Mouse (Mus musculus) heart, postnatal 0 days (tissue): ENCODE results near the gene Gins2. TPM values are rescaled to one million over a fixed set of nuclear protein-coding genes. Genes with fewer than 3 reads are reported as not detected.
A peak's percentile ranks its signal among the peaks of the same experiment; 100 is the strongest.

Source experiments
- ATAC-seq: fragments of 200-750 bp; cut with Nextera tagmentation; 2 replicates; pipeline ENCODE4 v1.8.0; 2017; ENCODE audit warnings: low read depth, moderate number of reproducible peaks, moderate library complexity; ENCODE audit not compliant: insufficient read depth
- DNase-seq: peaks from one replicate; pipeline ENCODE4 v3.0.0-alpha.2; 2016; ENCODE audit warnings: low spot score
- H3K27ac ChIP-seq: fragments of 300-500 bp; sonication (generic); 2 replicates; pipeline ENCODE4 v1.5.1; 2014; ENCODE audit warnings: low read depth, mild to moderate bottlenecking
- H3K27me3 ChIP-seq: fragments of 300-500 bp; sonication (generic); 2 replicates; pipeline ENCODE4 v1.6.1; 2014; ENCODE audit warnings: low read length, mixed read lengths; ENCODE audit not compliant: control insufficient read depth, insufficient read depth
- H3K36me3 ChIP-seq: fragments of 300-500 bp; sonication (generic); replicated peaks from 2 replicates; pipeline ENCODE4 v1.6.1; 2014; ENCODE audit warnings: low read length, mixed read lengths; ENCODE audit not compliant: control insufficient read depth, insufficient read depth
- H3K4me1 ChIP-seq: fragments of 300-500 bp; sonication (generic); 2 replicates; pipeline ENCODE4 v1.6.1; 2014; ENCODE audit warnings: antibody characterized with exemption; ENCODE audit not compliant: control insufficient read depth, insufficient read depth
- H3K4me2 ChIP-seq: fragments of 300-500 bp; sonication (generic); 2 replicates; pipeline ENCODE4 v1.6.1; 2014; ENCODE audit warnings: low read depth, mild to moderate bottlenecking, low read length, moderate library complexity
- H3K4me3 ChIP-seq: fragments of 300-500 bp; sonication (generic); 2 replicates; pipeline ENCODE4 v1.5.1; 2014; ENCODE audit warnings: low read depth, low read length
- H3K9ac ChIP-seq: fragments of 300-500 bp; sonication (generic); replicated peaks from 2 replicates; pipeline ENCODE4 v1.6.1; 2014; ENCODE audit warnings: low read depth, low read length, mixed read lengths
- H3K9me3 ChIP-seq: fragments of 300-500 bp; sonication (generic); replicated peaks from 2 replicates; pipeline ENCODE4 v1.6.1; 2016; ENCODE audit warnings: low read length; ENCODE audit not compliant: control insufficient read depth
- CTCF ChIP-seq: IDR thresholded peaks from 2 replicates; pipeline ENCODE4 v1.5.1; 2016; ENCODE audit warnings: antibody characterized with exemption, control low read depth, low read depth
- EP300 ChIP-seq: IDR thresholded peaks from 2 replicates; pipeline ENCODE4 v1.6.1; 2016; ENCODE audit warnings: antibody characterized with exemption, low read depth
- WGBS: fragments of 180-500 bp; shearing (Covaris S2); extraction: QIAGEN DNeasy Blood & Tissue Kit; methylation state at CpG from one replicate; pipeline ENCODE4 v1.1.7; 2014; 5-methylcytosine and 5-hydroxymethylcytosine counted together
- polyA plus RNA-seq: library from polyadenylated mRNA; unstranded; fragments of >200 nt; fragmentation: Nextera tagmentation; extraction: Ambion mirVana; gene quantifications from 2 replicates; pipeline ENCODE4 v1.2.1, GENCODE M21; 2015
- total RNA-seq: library from RNA; depleted of rRNA; stranded (reverse); fragments of >200 nt; gene quantifications from 2 replicates; pipeline ENCODE4 v1.2.3, GENCODE M21; 2014; ENCODE audit warnings: low replicate concordance

The Gins2 gene
- total and polyA plus RNA-seq, 2 experiments from 2014 or later = 19.3 to 52.1 TPM

GRCm38 (mm10) chr8:120559654-120560053, 29.4 kb downstream of the Gins2 start:
- 72% methylated on average over 11 of the region's 11 CpGs for WGBS
- peaks cover 58% of the 10 kb centered on the region for H3K4me1 ChIP-seq
- no peak for ATAC-seq
- no peak overlapping the region for H3K4me2 ChIP-seq
- no peak for TF ChIP-seq CTCF
- no peak for TF ChIP-seq EP300
- no peak for DNase-seq
- no peak overlapping the region; the same call in 1 of the 2 replicates for H3K9ac ChIP-seq
- peaks cover 6% of the 10 kb centered on the region; the same call in 1 of the 2 replicates for H3K36me3 ChIP-seq
- no peak overlapping the region for H3K4me3 ChIP-seq
- H3K27me3 ChIP-seq = no peaks in the 10 kb centered on the region
- no peak overlapping the region for H3K27ac ChIP-seq
- H3K9me3 ChIP-seq = no peaks in the 10 kb centered on the region

- H3K4me2 ChIP-seq = no peak overlapping the region
- no peak overlapping the region for H3K9ac ChIP-seq
- TF ChIP-seq EP300 (no peak), CTCF (no peak)
- no peaks in the 10 kb centered on the region for H3K27me3 ChIP-seq
- H3K27ac ChIP-seq = no peak overlapping the region
- DNase-seq (no peak), ATAC-seq (no peak)
- H3K9me3 ChIP-seq = no peaks in the 10 kb centered on the region
- 83% methylated on average over 4 of the region's 4 CpGs for WGBS
- peaks cover 61% of the 10 kb centered on the region for H3K4me1 ChIP-seq
- H3K4me3 ChIP-seq = no peak overlapping the region
- H3K36me3 ChIP-seq = peaks cover 6% of the 10 kb centered on the region; the same call in 1 of the 2 replicates
Observed at GRCm38 (mm10) chr8:120558162-120558561, 30.9 kb downstream of the Gins2 start.

DNA sequence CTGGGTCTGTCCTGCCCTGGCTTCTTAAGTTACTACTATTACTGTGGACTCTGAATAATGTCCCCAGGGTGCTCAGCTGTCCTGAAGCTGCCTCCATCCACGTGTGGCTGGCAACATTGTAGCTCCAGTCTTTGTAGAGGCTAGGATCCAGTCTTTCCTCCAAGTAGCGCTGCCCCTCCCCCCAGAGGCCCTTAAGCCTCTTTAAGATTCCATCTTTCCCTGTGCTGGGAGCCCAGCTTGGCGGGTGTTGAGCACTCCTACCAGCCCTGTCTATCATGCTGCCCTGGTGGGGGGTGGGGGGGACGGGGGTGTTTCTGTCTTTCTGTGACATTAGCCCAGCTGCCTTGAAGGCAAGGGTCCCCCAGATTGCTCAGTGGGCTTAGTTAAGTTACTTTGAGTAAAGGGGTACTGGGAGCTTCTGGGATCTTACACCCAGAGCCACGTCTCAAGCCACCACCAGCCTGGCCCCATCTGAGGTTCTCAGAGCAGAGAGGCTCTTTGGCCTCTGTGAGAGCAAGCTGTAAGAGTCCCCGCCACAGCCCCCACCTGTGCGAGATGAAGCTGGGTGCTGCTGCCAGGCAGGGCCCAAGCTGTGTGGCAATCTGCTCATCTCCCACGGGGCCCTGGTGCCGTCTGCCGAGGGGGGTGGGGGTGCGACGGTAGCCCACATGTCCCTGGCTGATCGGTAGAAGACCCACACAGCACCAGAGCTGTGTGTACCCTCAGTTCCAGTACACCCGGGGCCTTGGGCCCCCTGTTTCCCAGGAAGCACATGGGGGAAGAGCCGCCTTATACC, 31.7 kb downstream of the Gins2 start:
- WGBS = 56% methylated on average over 15 of the region's 15 CpGs
- H3K27ac ChIP-seq = peak overlapping the region; percentile 94
- ATAC-seq (no peak), DNase-seq (no peak)
- peaks cover 61% of the 10 kb centered on the region for H3K4me1 ChIP-seq
- H3K9me3 ChIP-seq = no peaks in the 10 kb centered on the region
- no peaks in the 10 kb centered on the region for H3K27me3 ChIP-seq
- TF ChIP-seq CTCF (no peak), EP300 (no peak)
- no peak overlapping the region for H3K4me3 ChIP-seq
- no peak overlapping the region for H3K9ac ChIP-seq
- no peak overlapping the region for H3K4me2 ChIP-seq
- H3K36me3 ChIP-seq = peaks cover 6% of the 10 kb centered on the region; the same call in 1 of the 2 replicates

DNA sequence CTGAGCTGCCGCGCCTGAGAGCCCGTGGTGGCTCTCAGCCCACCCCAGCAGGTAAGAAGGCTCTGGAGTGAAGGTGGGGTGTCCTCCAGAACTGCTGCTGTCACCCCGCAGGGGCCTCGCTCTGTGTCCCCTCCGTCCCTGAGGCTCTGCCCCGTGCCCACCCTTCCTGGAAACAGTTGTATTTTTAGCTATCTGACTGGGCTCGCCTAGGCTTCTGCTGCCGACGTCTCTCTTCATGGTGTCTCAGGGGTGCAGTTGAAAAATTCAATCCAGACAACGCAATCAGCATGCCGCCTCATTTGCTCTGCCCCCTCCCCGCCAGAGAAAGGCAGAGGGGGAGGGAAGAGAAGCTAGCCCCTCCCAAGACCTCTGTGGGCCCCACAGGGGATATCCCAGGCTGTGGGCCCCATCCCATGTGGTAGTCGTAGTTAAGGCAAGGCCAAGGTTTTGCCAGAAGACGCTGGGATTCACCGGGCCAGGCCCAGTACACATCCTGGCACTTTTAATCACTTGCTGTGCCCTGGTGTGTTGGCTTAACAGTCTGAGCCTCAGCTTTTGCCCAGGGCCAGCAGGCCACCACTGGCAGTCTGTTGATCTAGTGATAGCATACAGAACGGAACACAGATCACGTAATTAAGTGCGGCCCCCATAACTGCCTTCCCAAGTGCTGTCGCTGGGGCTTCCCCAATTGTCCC, 32.8 kb downstream of the Gins2 start:
- peak; percentile 35 for ATAC-seq
- Histone ChIP-seq H3K9ac (peak overlapping the region; percentile 49), H3K4me2 (peak overlapping the region; percentile 39), H3K4me3 (peak overlapping the region; percentile 14), H3K36me3 (peaks cover 6% of the 10 kb centered on the region; the same call in 1 of the 2 replicates), H3K4me1 (peaks cover 62% of the 10 kb centered on the region), H3K9me3 (no peaks in the 10 kb centered on the region), H3K27me3 (no peaks in the 10 kb centered on the region), H3K27ac (peak overlapping the region; percentile 94)
- peak; percentile 79 for DNase-seq
- TF ChIP-seq EP300 (no peak), CTCF (no peak)
- 31% methylated on average over 20 of the region's 20 CpGs for WGBS

- Histone ChIP-seq H3K9ac (no peak overlapping the region), H3K4me1 (peaks cover 77% of the 10 kb centered on the region), H3K27me3 (no peaks in the 10 kb centered on the region), H3K4me2 (no peak overlapping the region), H3K9me3 (no peaks in the 10 kb centered on the region), H3K27ac (peak overlapping the region; percentile 94; the same call in 1 of the 2 replicates), H3K36me3 (peaks cover 6% of the 10 kb centered on the region; the same call in 1 of the 2 replicates), H3K4me3 (no peak overlapping the region)
- whole genome bisulfite sequencing = 87% methylated on average over 18 of the region's 18 CpGs
- DNase-seq (no peak), ATAC-seq (no peak)
- TF ChIP-seq CTCF (no peak), EP300 (no peak)
Observed at GRCm38 (mm10) chr8:120554466-120555039, 34.6 kb downstream of the Gins2 start.
